7 mouse cellular contexts compared by ENCODE assay signal in the genomic region with DNA sequence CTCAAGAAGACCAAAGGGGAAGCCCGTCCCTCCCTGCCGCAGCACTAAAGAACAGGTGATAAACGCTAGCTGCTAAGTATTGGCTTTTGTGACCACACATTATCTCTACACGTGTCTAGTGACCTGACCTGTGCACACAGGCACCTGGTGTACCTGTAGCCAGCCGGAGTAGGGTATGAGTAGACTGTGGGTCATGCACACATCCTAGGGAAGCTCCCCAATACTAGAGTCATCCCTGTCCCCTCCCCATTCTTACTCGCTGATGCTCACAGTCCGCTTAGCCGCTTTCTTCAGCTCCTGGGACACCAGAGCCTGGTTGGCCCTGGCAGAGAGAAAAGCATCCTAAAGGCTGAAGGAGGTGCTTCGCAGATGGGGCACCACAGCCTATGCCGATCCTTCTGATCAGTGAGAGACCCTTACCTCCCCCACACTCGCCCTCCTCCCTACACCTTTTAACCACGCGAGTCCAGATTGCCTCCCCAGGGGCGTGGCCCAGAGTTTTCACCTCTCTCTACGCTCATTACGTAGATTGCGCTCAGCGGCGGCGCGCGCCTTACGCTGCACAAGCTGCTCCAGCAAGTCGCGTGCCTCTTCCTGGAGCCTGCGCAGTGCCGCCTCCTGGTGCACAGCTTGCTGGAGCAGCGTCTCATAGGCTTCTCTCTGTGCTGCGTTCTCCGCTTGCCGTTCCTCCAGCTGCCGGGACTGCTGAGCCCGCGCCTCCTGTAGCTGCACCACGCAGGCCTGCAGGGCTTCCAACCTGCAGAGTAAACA. TPM values are rescaled to one million over a fixed set of nuclear protein-coding genes. Genes with fewer than 3 reads are reported as not detected.
A peak's percentile ranks its signal among the peaks of the same experiment; 100 is the strongest.
DNase-seq lines count a peak whose midpoint lies in the region; ATAC-seq and TF ChIP-seq lines count a peak whose summit lies in the region.

No protein-coding gene starts in this region.

- 9% methylated on average over 35 of the region's 35 CpGs for WGBS in embryonic facial prominence, embryonic 11.5 days
- WGBS in heart, postnatal 0 days, result 18% methylated on average over 35 of the region's 35 CpGs
- WGBS in liver, embryonic 12.5 days (ENCODE audit: insufficient replicate concordance), result 18% methylated on average over 35 of the region's 35 CpGs

- 0 out of 2 replicates have a peak overlapping the region, but pooled peaks have one; percentile 35 for H3K27ac ChIP-seq in embryonic facial prominence, embryonic 11.5 days (replicated peaks; ENCODE audit: low read depth, low read length)
- H3K27ac ChIP-seq in heart, postnatal 0 days (ENCODE audit: low read depth), result no peak overlapping the region
- H3K27ac ChIP-seq in liver, embryonic 12.5 days, result no peak overlapping the region

- TF ChIP-seq EP300 in heart, postnatal 0 days (IDR thresholded peaks at IDR 0.05; ENCODE audit: low read depth), result no peak

- no peaks in the 10 kb centered on the region for H3K9me3 ChIP-seq in embryonic facial prominence, embryonic 11.5 days (replicated peaks; ENCODE audit: control insufficient read depth, low read length)
- no peaks in the 10 kb centered on the region for H3K9me3 ChIP-seq in heart, postnatal 0 days (replicated peaks; ENCODE audit: control insufficient read depth, low read length)
- H3K9me3 ChIP-seq in liver, embryonic 12.5 days (replicated peaks), result no peaks in the 10 kb centered on the region

- peak overlapping the region; percentile 32 for H3K4me3 ChIP-seq in embryonic facial prominence, embryonic 11.5 days (ENCODE audit: low read depth, low read length)
- 0 out of 2 replicates have a peak overlapping the region, but pooled peaks have one; percentile 15 for H3K4me3 ChIP-seq in heart, postnatal 0 days (ENCODE audit: low read depth, low read length)
- H3K4me3 ChIP-seq in liver, embryonic 12.5 days, result peak overlapping the region; percentile 25

- TF ChIP-seq CTCF in brain, embryonic 14.5 days (IDR thresholded peaks at IDR 0.05; ENCODE audit: borderline replicate concordance, extremely low read depth, insufficient read depth, insufficient read length), result peak; percentile 48; the same call in 1 of the 2 replicates
- TF ChIP-seq CTCF in heart, postnatal 0 days (IDR thresholded peaks at IDR 0.05; ENCODE audit: low read depth), result peak; percentile 51

- peak overlapping the region; percentile 60 for H3K9ac ChIP-seq in embryonic facial prominence, embryonic 11.5 days (replicated peaks; ENCODE audit: low read length)
- H3K9ac ChIP-seq in heart, postnatal 0 days (replicated peaks; ENCODE audit: low read depth, low read length), result no peak overlapping the region
- no peak overlapping the region; the same call in 1 of the 2 replicates for H3K9ac ChIP-seq in liver, embryonic 12.5 days

- H3K36me3 ChIP-seq in embryonic facial prominence, embryonic 11.5 days (replicated peaks; ENCODE audit: control insufficient read depth, insufficient read depth, low read depth, low read length), result no peaks in the 10 kb centered on the region
- peaks cover 25% of the 10 kb centered on the region for H3K36me3 ChIP-seq in heart, postnatal 0 days (replicated peaks; ENCODE audit: control insufficient read depth, insufficient read depth, low read length)
- H3K36me3 ChIP-seq in liver, embryonic 12.5 days, result no peaks in the 10 kb centered on the region; the same call in 1 of the 2 replicates

- ATAC-seq in embryonic facial prominence, embryonic 11.5 days (replicated peaks; ENCODE audit: insufficient number of reproducible peaks, low FRiP score, low TSS enrichment, low read depth), result peak; percentile 75
- ATAC-seq in heart, postnatal 0 days (ENCODE audit: insufficient read depth, low read depth), result peak; percentile 69
- peak; percentile 52 for ATAC-seq in liver, embryonic 12.5 days

- DNase-seq in brain, embryonic 14.5 days (ENCODE audit: low read depth), result peak; percentile 97
- peak; percentile 91 for DNase-seq in embryonic facial prominence, embryonic 11.5 days (ENCODE audit: low spot score)
- DNase-seq in heart, postnatal 0 days (ENCODE audit: low spot score), result peak; percentile 74
- DNase-seq in kidney, postnatal 36 days, result peak; percentile 80 to 90
- peak; percentile 75 for DNase-seq in naive thymus-derived CD4-positive, alpha-beta T cell, adult 2 months (ENCODE audit: low read depth)
- peak; percentile 86 for DNase-seq in testis, postnatal 10 days (ENCODE audit: low spot score)

- peaks cover 8% of the 10 kb centered on the region; the same call in 1 of the 2 replicates for H3K27me3 ChIP-seq in embryonic facial prominence, embryonic 11.5 days (ENCODE audit: control insufficient read depth, insufficient read depth, low read length)
- H3K27me3 ChIP-seq in heart, postnatal 0 days (ENCODE audit: control insufficient read depth, insufficient read depth, low read length), result no peaks in the 10 kb centered on the region
- peaks cover 62% of the 10 kb centered on the region for H3K27me3 ChIP-seq in liver, embryonic 12.5 days (replicated peaks)

- H3K4me2 ChIP-seq in embryonic facial prominence, embryonic 11.5 days (ENCODE audit: low read depth, low read length), result peak overlapping the region; percentile 74
- peak overlapping the region; percentile 57 for H3K4me2 ChIP-seq in heart, postnatal 0 days (ENCODE audit: low read depth, low read length)
- peak overlapping the region; percentile 59 for H3K4me2 ChIP-seq in liver, embryonic 12.5 days

- no peak for TF ChIP-seq POLR2A in brain, embryonic 14.5 days (IDR thresholded peaks at IDR 0.05; ENCODE audit: borderline replicate concordance, extremely low read depth, insufficient read depth, insufficient read length, poor library complexity, severe bottlenecking)

- no peaks in the 10 kb centered on the region; the same call in 1 of the 2 replicates for H3K4me1 ChIP-seq in embryonic facial prominence, embryonic 11.5 days (ENCODE audit: control insufficient read depth, insufficient read depth, low read length)
- H3K4me1 ChIP-seq in heart, postnatal 0 days (ENCODE audit: control insufficient read depth, insufficient read depth), result peaks cover 8% of the 10 kb centered on the region
- peaks cover 29% of the 10 kb centered on the region for H3K4me1 ChIP-seq in liver, embryonic 12.5 days

RNA-seq across cellular contexts. Expression of gene Atg16l2, which starts 5.6 kb away (rescaled TPM):
- polyA plus RNA-seq in brain, embryonic 14.5 days (2012; rRNA removed), result 21.6 and 29.6 TPM in 2 replicates
- 7.2 and 7.3 TPM in 2 replicates for polyA plus RNA-seq in embryonic facial prominence, embryonic 11.5 days (2014; fragmentation: Nextera tagmentation; extraction: Ambion mirVana)
- 67.1 and 93.8 TPM in 2 replicates for total RNA-seq in heart, postnatal 0 days (2014; rRNA removed; ENCODE audit: low replicate concordance)
- polyA plus RNA-seq in heart, postnatal 0 days (2015; fragmentation: Nextera tagmentation; extraction: Ambion mirVana), result 15.9 and 20.5 TPM in 2 replicates
- polyA plus RNA-seq in liver, embryonic 12.5 days (2016; fragmentation: Nextera tagmentation; extraction: Ambion mirVana), result 4.7 and 5.7 TPM in 2 replicates

RNA-seq across cellular contexts. Expression of gene Stard10, which starts 20.4 kb away (rescaled TPM):
- 11.6 and 17.9 TPM in 2 replicates for polyA plus RNA-seq in brain, embryonic 14.5 days (2012; rRNA removed)
- polyA plus RNA-seq in embryonic facial prominence, embryonic 11.5 days (2014; fragmentation: Nextera tagmentation; extraction: Ambion mirVana), result 13.5 and 15.6 TPM in 2 replicates
- total RNA-seq in heart, postnatal 0 days (2014; rRNA removed; ENCODE audit: low replicate concordance), result 62.6 and 76.7 TPM in 2 replicates
- 45.9 and 53.6 TPM in 2 replicates for polyA plus RNA-seq in heart, postnatal 0 days (2015; fragmentation: Nextera tagmentation; extraction: Ambion mirVana)
- polyA plus RNA-seq in liver, embryonic 12.5 days (2016; fragmentation: Nextera tagmentation; extraction: Ambion mirVana), result 76.9 and 79.5 TPM in 2 replicates

RNA-seq across cellular contexts. Expression of gene Arap1, which starts 51.4 kb away (rescaled TPM):
- polyA plus RNA-seq in brain, embryonic 14.5 days (2012; rRNA removed), result 13.1 and 17.1 TPM in 2 replicates
- 13.5 and 14.1 TPM in 2 replicates for polyA plus RNA-seq in embryonic facial prominence, embryonic 11.5 days (2014; fragmentation: Nextera tagmentation; extraction: Ambion mirVana)
- total RNA-seq in heart, postnatal 0 days (2014; rRNA removed; ENCODE audit: low replicate concordance), result 36.2 and 101 TPM in 2 replicates
- polyA plus RNA-seq in heart, postnatal 0 days (2015; fragmentation: Nextera tagmentation; extraction: Ambion mirVana), result 18.6 and 19.8 TPM in 2 replicates
- 20.5 and 24.6 TPM in 2 replicates for polyA plus RNA-seq in liver, embryonic 12.5 days (2016; fragmentation: Nextera tagmentation; extraction: Ambion mirVana)
